Mouse (Mus musculus) bone marrow, adult 2 months (tissue): ENCODE measurements around the gene Ifna6.

ENCODE experiments used
- CTCF ChIP-seq: fragments of 200-500 bp; IDR thresholded peaks from 2 replicates; pipeline ENCODE4 v1.5.1; 2011; ENCODE audit warnings: low read length, control low read depth; ENCODE audit not compliant: control insufficient read depth, insufficient read depth
- POLR2A ChIP-seq: fragments of 200-500 bp; IDR thresholded peaks from 2 replicates; pipeline ENCODE4 v1.6.1; 2011; ENCODE audit warnings: low read depth, mild to moderate bottlenecking, control low read depth, low read length, borderline replicate concordance; ENCODE audit not compliant: control insufficient read depth

DNA sequence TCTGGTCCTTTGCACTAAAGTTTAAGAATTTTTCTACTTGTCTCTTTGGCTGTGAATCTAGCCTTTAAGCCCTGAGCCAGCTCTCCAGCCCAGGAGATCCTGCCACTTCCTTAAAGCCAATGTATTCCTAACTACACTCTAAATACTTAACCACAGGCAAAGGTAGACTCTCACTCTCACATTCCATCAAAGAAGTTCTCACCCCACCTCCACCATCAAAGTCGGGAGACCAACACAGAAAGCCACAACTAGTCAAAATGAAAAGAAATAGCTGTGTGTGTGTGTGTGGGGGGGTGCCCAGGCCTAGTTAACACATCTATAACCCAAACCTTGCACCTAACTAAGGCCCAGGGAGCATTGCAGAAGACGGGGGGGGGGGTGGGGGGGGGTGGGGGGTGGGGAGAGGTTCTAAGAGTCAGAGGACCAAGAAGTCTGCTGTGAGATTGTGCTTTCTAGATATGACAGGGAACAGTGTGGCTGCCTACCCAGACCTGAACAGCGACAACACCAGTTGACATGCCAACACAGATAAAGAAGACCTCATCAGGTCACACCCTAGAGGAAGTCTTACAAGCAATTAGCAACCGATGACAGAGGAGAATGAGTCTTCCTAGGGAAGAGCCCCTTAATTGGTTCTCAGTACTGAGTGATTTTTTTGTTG, 48.3 kb downstream of the Ifna6 start:
- TF ChIP-seq POLR2A, result no peak
- no peak for TF ChIP-seq CTCF
